Mouse (Mus musculus) megakaryocyte-erythroid progenitor cell, adult 5 weeks (primary cell): ENCODE data around the gene 4933428M09Rik. TPM values are rescaled to one million over a fixed set of nuclear protein-coding genes. Genes with fewer than 3 reads are reported as not detected.

Experiments
- polyA plus RNA-seq: library from polyadenylated mRNA; stranded (reverse); fragments of >175 nt; gene quantifications from 2 replicates; pipeline ENCODE4 v1.2.3, GENCODE M21; 2012

The 4933428M09Rik gene
- polyA plus RNA-seq, result not detected in 2 replicates

GRCm38 (mm10) chrX:139178928-139179327 lies at the start of gene 4933428M09Rik:
4933428M09Rik (plus strand) TSS chrX:139179228.

GRCm38 (mm10) chrX:139209829-139210225 lies 30.8 kb downstream of the 4933428M09Rik start, which contains the start of gene Mum1l1:
Mum1l1 (plus strand) TSS chrX:139210042.

Other genes with a start within 250 kb of the 4933428M09Rik start
- gene Serpina7, start 94.0 kb upstream of the 4933428M09Rik start, polyA plus RNA-seq, result not detected in 2 replicates
- gene 4930513O06Rik, start 93.0 kb upstream of the 4933428M09Rik start, polyA plus RNA-seq, result not detected in 2 replicates
- gene Mum1l1, start 30.8 kb downstream of the 4933428M09Rik start, polyA plus RNA-seq, result 0.12 TPM in 1 of 2 replicates, not detected in the other
- gene Trap1a, start 154.5 kb downstream of the 4933428M09Rik start, polyA plus RNA-seq, result 0.17 TPM in 1 of 2 replicates, not detected in the other